Mouse (Mus musculus) common myeloid progenitor, adult 5-6 weeks (primary cell): ENCODE results near the gene Pml. TPM values are rescaled to one million over a fixed set of nuclear protein-coding genes. Genes with fewer than 3 reads are reported as not detected.

Experiments used
- ATAC-seq: replicated peaks from 2 replicates; pipeline ENCODE4 v1.8.0; 2016; ENCODE audit warnings: low read depth, mild to moderate bottlenecking, moderate TSS enrichment, inconsistent platforms; ENCODE audit not compliant: poor library complexity, severe bottlenecking
- total RNA-seq: library from RNA; stranded (forward); fragments of 200-1000, 187-1606 nt; gene quantifications from 2 replicates; pipeline ENCODE4 v1.2.3, GENCODE M21; 2017

Pml gene
- total RNA-seq, 1 experiment from 2014 or later = 33.8 TPM

DNA sequence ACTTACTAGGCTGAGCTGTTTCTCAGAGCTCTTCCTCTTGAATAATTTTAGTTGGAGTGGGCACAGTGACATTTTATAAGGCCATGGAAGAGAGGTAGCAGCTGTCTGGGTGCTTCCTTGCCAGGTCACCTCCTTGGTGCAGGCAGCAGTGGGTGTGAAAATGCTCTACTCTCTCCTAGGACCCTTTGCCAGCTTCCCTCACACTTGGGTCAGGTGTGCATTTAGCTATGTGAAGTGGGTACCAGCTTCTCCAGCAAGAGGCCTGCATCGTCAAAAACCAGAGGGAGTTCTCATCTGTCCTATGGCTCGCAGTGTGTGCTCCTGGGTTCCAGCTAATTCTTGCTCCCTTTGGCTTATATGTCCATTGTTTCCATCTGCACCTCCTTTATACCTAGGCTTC lies 70.2 kb downstream of the Pml start:
- no peak for ATAC-seq

DNA sequence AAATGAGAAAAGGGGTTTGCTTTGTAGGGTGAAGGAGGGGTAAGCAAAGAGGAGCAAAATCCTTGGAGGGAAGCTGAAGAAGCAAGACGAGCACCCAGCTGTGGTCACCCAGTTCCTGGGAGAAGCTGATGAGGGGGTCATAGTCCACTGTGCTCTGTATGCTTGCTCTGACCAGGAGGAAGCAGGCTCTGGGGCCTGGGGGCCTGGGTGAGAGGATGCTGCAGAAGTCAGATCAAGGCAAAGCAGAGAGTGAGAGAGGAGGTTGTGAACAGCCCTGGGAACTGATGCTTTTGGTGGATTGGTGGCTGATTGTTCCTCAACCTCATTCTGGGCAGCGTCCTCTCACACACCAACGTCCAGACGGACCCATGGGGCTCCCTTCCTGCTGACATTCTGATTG lies 72.4 kb downstream of the Pml start:
- no peak for ATAC-seq

DNA sequence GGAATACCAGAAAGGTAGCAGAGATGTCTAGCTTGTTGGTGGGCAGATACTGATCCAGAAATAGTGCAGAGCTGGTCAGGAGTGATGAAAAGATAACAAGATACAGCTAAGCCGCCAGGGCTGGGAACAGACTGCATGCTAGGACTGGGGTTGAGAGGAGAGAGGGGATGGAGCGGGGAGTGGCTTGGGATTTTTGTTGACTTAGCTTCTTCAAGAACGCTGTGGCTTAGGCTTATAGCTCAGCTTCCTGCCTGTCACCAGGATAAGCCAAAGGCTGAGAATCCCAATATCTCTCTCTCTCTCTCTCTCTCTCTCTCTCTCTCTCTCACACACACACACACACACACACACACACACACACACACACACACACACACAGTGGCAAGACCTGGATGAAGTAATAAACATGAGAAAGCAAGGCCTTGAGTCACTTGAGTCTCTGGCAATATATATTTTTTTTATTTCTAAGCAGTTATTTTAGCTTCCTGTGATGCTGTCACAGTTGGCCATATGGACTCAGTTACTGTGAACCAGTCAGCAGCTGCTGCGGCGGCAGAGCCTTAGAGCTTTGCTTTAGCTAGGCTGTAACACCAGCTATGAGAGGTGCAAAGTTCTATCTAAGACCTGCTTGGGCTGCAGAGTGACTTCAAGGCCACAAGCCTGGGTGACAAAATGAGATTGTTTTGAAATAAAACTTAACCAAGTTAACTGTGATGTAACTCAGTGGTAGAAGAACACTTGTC lies 73.7 kb downstream of the Pml start:
- no peak for ATAC-seq

DNA sequence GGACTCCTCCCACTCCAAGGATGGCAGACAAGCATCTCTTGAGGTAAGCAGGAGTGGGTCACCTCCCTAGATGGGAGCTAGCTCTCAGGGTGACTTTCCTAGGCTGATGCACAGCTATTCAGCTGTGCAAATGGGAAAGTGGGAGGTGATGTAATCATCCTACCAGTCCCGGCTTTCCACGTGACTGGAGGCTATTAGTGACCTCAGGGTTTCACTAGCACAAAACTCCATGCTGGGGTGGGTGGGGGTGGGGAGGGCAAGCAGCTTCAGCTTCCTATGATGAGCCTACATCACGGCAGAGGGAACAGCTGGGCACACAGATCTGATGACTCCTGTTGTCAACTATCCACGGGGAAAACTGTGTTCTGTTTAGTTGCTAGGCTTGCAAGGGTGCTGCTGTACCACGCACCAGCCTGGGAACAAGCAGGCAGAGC lies 74.8 kb downstream of the Pml start:
- ATAC-seq = no peak

DNA sequence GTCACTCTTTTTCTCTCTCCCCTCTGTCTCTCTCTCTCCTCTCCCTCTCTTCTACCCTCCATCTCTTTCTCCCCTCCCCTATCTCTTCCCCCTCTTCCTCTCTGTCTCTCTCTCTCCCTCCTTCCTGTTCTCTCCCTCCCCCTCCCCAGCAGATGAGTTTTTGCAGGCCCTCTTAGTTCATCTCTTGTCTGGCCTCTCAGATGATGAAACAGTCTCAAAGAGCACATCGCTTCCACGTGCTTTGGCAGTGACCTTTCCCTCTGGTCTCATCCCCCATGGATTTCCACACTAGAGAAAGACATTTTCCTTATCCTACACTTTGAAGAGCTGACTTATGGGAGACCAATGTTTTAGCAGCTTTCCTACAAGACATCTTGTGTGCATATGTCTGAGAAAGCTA lies 76.7 kb downstream of the Pml start:
- ATAC-seq = no peak

DNA sequence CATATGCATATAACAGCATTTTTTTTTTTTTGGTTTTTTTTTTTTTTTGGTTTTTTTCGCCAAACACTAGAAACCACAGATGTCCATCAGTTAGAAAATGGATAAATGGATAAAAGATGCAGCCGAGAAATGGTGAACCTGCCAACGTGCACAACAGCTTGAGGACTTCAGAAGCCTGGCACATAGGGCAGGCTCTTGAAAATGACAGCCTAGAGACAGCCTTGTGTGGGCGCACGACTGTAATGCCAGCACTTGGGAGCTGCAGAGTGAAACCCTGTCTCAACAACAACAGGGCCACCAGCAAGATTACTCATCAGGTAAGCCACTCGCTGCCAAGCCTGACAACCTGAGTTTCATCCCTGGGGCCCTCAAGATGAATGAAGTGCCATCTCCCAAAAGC lies 80.2 kb downstream of the Pml start:
- ATAC-seq = no peak

DNA sequence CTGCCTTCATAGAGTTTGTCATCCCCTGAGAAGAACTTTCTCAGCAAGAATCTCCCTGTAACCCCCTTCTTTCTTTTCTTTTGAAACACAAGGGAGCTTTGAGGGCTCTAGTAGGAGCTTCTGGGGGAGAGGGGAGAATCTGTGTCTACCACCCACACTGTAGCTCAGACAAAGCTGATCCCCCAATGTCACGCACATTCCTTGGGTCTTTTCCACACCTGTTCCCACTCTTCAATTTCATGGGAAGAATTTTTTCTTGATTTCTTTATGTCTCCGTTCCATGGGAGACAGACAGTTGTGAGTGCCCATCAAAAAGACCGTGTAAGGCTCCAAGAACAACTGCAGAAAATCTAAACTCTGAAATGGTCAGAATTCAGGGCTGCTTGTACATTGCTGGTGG lies 80.7 kb downstream of the Pml start:
- ATAC-seq = no peak

Other genes with a start within 250 kb of the Pml start
- not detected in 2 replicates for gene Cyp11a1, start 243.4 kb downstream of the Pml start, total RNA-seq
- not detected in 2 replicates for gene Stra6, start 186.0 kb downstream of the Pml start, total RNA-seq
- not detected in 2 replicates for gene Ccdc33, start 131.0 kb downstream of the Pml start, total RNA-seq
- 1.4 TPM in 1 of 2 replicates, not detected in the other for gene Islr, start 45.5 kb downstream of the Pml start, total RNA-seq
- gene Islr2, start 45.5 kb downstream of the Pml start, total RNA-seq = not detected in 2 replicates
- 3.9 and 9.0 TPM in 2 replicates for gene Stoml1, start 3.4 kb upstream of the Pml start, total RNA-seq
- not detected in 2 replicates for gene Loxl1, start 63.4 kb upstream of the Pml start, total RNA-seq
- gene Tbc1d21, start 120.7 kb upstream of the Pml start, total RNA-seq = not detected in 2 replicates
- not detected in 2 replicates for gene Insyn1, start 238.8 kb upstream of the Pml start, total RNA-seq